Mouse (Mus musculus): Measurements from ENCODE around the gene Eml1. TPM values are rescaled to one million over a fixed set of nuclear protein-coding genes. Genes with fewer than 3 reads are reported as not detected.

Gene Eml1
- 4.2 and 5.1 TPM in 2 replicates for polyA plus RNA-seq (2012; ENCODE audit: insufficient read depth, insufficient read length, missing spikeins)

- peak within 1 kb of the TSS; percentile 57 for H3K4me3 ChIP-seq (ENCODE audit: insufficient read depth, low read depth, low read length)
- peak within 1 kb of the TSS; percentile 94 for H3K27ac ChIP-seq (replicated peaks; ENCODE audit: low read depth, low read length)
- H3K4me1 ChIP-seq (ENCODE audit: control insufficient read depth, insufficient read depth, insufficient read length, low read length), result peaks cover 25% of the 10 kb centered on the region
Measured at GRCm38 (mm10) chr12:108370596-108371428, at the start of gene Eml1. Gene Eml1 (plus strand): TSS chr12:108370957.

- Histone ChIP-seq H3K4me3 (ENCODE audit: insufficient read depth, low read depth, low read length) (no peak overlapping the region), H3K4me1 (ENCODE audit: control insufficient read depth, insufficient read depth, insufficient read length, low read length) (peaks cover 3% of the 10 kb centered on the region; the same call in 1 of the 2 replicates), H3K27ac (replicated peaks; ENCODE audit: low read depth, low read length) (no peak overlapping the region)
Measured at GRCm38 (mm10) chr12:108326401-108326800, 44.4 kb upstream of the Eml1 start.

DNA sequence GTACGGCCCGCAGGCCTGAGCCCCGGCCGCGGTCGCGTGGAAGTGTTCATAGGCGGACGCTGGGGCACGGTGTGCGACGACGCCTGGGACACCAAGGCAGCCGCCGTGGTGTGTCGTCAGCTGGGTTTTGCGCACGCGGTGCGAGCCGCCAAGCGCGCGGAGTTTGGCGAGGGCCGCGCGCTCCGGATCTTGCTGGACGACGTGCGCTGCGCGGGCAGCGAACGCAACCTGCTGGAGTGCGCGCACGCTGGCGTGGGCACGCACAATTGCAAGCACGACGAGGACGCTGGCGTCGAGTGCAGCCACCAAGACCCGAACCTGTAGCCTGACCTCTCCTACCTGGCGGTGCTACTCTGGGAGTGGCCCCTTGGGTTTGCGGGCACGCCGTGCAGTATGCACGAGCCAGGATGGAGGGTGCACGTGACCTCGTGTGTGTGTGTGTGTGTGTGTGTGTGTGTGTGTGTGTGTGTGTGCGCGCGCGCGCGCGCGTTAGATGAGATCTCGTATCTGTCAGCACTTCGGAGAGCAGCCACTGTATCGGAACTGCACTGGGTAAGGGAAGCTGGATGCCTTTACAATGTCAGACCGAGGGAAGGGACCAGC lies 42.8 kb upstream of the Eml1 start:
- Histone ChIP-seq H3K27ac (replicated peaks; ENCODE audit: low read depth, low read length) (no peak overlapping the region), H3K4me3 (ENCODE audit: insufficient read depth, low read depth, low read length) (peak overlapping the region; percentile 41), H3K4me1 (ENCODE audit: control insufficient read depth, insufficient read depth, insufficient read length, low read length) (peaks cover 3% of the 10 kb centered on the region; the same call in 1 of the 2 replicates)

DNA sequence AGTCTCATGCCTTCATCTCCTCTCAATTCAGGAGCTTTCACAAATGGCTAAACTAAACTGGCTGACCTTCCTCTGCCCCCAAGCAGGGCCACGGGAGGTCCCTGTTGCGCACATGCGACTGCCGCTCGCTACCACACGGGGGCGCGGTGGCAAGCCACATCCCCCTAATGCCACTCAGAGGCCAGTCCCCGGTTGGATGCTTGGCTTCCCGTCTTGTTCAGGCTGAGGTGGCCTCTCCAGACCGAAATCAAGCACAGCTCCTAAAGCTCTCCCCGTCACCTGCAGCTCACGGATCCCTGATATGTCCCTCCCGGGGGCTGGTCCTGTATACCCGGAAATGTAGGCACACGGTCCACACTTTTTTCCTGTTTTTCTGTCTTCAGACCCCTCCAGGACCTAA lies 37.7 kb upstream of the Eml1 start:
- Histone ChIP-seq H3K4me3 (ENCODE audit: insufficient read depth, low read depth, low read length) (peak overlapping the region; percentile 48), H3K4me1 (ENCODE audit: control insufficient read depth, insufficient read depth, insufficient read length, low read length) (no peaks in the 10 kb centered on the region; the same call in 1 of the 2 replicates), H3K27ac (replicated peaks; ENCODE audit: low read depth, low read length) (no peak overlapping the region)

DNA sequence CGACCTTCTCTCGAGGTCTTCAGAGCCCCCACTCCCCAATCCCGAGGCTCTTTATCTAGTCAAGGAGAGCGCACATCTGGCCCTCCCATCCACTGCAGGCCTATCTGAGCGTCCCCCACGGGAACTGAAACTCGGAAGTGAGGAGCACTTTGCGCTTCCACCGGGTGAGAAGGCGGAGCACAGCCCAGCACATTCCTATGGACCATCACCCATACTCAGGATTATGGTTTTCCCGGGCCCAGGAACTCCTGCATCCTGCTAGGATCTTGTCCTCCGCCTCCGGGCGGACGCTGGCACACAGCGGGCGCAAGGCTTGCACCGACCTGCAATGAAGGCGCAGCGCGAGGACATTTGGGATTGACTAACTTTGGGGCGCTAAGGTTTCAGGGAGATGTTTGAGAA lies 37.3 kb upstream of the Eml1 start:
- Histone ChIP-seq H3K4me1 (ENCODE audit: control insufficient read depth, insufficient read depth, insufficient read length, low read length) (no peaks in the 10 kb centered on the region), H3K27ac (replicated peaks; ENCODE audit: low read depth, low read length) (no peak overlapping the region), H3K4me3 (ENCODE audit: insufficient read depth, low read depth, low read length) (peak overlapping the region; percentile 48)

DNA sequence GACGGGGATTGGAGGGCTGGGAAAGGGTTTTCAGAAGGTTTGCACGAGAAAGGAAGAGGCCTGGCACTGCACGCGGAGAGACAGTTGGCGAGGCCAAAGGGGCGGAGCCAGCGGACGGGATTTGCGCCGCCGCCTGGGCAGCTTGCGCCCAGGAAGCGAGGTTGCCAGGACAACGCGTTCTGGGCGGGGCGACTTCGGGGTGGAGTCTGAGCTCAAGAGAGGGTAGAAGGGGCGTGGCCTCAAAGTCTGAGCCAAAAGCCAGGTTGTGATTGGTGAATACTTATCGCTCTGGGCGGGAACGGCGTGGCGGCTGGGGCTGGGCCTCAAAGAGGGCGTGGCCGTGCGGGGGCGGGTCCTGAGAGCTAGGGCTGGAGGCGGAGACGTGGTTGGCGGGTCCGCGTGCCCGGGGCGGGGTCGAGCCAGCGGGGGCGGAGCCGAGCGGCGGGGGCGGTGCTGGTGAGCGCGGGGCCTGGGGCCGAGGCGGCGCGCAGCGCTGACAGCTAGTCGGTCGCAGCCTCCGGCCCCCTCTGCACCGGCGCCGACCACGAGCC lies 36.8 kb upstream of the Eml1 start, which contains the start of gene Cyp46a1:
TSS of gene Cyp46a1 (plus strand) at position 487 of the 551 bp plus-strand sequence.
- H3K27ac ChIP-seq (replicated peaks; ENCODE audit: low read depth, low read length), result no peak within 1 kb of the TSS

DNA sequence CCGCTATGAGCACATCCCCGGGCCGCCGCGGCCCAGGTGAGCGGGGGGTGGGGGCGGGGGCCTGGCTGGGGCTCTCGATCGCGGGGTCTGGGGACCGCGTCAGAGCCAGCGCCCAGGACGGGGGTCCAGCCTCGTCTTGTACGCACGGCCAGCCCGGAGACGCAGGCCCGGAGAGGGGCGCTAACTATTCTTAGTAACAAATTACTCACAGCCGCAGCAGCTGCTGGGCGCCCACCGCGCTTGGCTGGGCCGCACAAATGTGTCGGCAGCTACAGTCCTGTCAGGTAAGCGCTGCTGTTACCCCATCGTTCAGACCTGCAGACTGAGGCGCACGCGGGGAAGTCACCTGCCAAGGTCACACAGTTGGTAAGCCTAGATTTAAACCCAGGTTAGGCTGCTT lies 36.2 kb upstream of the Eml1 start:
- Histone ChIP-seq H3K4me1 (ENCODE audit: control insufficient read depth, insufficient read depth, insufficient read length, low read length) (no peaks in the 10 kb centered on the region), H3K27ac (replicated peaks; ENCODE audit: low read depth, low read length) (no peak overlapping the region), H3K4me3 (ENCODE audit: insufficient read depth, low read depth, low read length) (peak overlapping the region; percentile 52)

More for the DNA sequence above, 36.8 kb upstream of the Eml1 start, which contains the start of gene Cyp46a1:
- no peaks in the 10 kb centered on the region for H3K4me1 ChIP-seq (ENCODE audit: control insufficient read depth, insufficient read depth, insufficient read length, low read length)
- H3K4me3 ChIP-seq (ENCODE audit: insufficient read depth, low read depth, low read length), result peak within 1 kb of the TSS; percentile 52

DNA sequence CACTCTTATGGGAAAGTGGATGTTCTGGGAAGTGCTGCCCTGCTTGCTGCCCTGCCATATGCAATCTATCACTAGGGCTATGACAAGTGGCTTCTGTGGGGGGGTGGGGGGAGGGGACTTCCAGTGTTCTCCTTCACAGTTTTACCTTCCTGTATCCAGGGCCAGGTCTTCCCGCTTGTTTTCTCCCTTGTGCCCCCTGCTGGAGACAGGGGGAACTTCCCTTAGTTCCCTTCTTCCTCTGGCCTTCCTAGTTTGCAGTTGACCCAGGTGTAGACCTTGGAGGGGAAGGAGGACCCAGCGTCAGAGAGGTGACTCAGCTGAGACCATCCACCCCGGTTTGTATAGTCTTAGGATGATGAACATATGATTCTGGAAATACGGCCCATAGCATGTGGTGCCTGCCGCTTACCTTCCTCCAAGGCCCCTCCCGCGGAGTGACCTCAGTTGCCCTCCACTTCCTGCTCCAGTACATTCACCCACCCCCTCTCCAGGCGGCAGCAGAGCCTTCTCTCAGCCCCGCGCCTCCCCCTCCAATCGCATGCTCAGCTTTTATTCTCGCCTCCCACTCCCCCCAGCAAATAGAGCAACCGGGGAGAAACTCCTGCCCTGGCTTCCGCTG lies 32.1 kb upstream of the Eml1 start:
- H3K4me3 ChIP-seq (ENCODE audit: insufficient read depth, low read depth, low read length), result no peak overlapping the region
- H3K4me1 ChIP-seq (ENCODE audit: control insufficient read depth, insufficient read depth, insufficient read length, low read length), result no peaks in the 10 kb centered on the region
- no peak overlapping the region for H3K27ac ChIP-seq (replicated peaks; ENCODE audit: low read depth, low read length)

DNA sequence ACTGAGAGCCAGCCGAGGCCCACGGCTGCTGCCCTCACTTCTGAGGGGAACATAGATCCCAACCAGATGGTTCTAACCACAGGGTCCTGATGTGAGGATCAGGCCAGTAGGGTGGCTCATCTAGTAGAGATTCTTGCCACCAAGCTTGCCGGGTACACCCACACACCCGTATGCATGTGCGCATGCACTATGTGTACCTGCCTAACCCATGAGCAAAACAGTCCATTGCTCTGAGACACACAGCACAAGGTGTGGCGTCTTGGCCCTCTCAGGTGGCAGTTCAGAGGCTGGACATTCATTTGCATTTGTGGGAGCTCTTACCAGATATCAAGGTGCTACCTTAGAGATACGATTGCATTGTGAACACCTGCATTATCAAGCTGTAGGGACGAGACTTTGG lies 22.6 kb upstream of the Eml1 start:
- Histone ChIP-seq H3K4me3 (ENCODE audit: insufficient read depth, low read depth, low read length) (no peak overlapping the region), H3K27ac (replicated peaks; ENCODE audit: low read depth, low read length) (no peak overlapping the region), H3K4me1 (ENCODE audit: control insufficient read depth, insufficient read depth, insufficient read length, low read length) (no peaks in the 10 kb centered on the region)

GRCm38 (mm10) chr12:108349026-108349425 lies 21.7 kb upstream of the Eml1 start:
- Histone ChIP-seq H3K27ac (replicated peaks; ENCODE audit: low read depth, low read length) (no peak overlapping the region), H3K4me3 (ENCODE audit: insufficient read depth, low read depth, low read length) (no peak overlapping the region), H3K4me1 (ENCODE audit: control insufficient read depth, insufficient read depth, insufficient read length, low read length) (no peaks in the 10 kb centered on the region)

GRCm38 (mm10) chr12:108350931-108351330 lies 19.8 kb upstream of the Eml1 start:
- Histone ChIP-seq H3K4me3 (ENCODE audit: insufficient read depth, low read depth, low read length) (no peak overlapping the region), H3K4me1 (ENCODE audit: control insufficient read depth, insufficient read depth, insufficient read length, low read length) (no peaks in the 10 kb centered on the region), H3K27ac (replicated peaks; ENCODE audit: low read depth, low read length) (no peak overlapping the region)

DNA sequence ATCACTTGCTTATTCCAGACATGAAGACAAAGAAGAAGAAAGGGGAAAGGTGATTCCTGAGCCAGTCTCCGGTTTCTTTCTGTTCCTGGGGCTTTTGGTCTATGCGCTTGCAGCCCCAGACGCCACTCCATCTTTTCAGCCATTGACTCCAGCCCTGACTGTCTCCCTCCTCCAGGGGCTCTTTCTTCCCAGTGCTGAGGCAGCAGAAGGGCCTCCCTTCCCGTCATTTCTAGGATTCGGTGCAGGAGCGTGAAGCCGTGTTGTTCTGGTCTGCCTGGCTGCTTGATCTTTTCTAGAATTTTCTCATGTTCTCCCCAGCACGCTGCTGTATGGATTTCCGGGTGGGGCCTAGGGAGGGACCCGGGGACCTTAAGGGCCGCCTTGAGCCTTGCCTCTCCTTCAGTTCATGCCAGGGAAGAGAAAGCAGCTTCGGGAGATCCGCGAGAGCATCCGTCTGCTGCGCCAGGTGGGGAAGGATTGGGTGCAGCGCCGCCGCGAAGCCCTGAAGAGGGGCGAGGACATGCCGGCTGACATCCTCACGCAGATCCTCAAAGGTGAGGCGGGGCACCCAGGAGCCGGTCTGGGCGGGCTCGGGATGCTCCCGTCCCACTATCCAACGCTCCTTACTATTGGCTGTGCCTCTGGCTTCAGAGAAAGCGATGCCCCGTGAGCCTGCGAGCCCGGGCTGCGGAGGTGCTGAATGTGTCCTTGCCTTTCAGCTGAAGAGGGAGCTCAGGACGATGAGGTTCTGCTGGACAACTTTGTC lies 18.2 kb upstream of the Eml1 start:
- H3K27ac ChIP-seq (replicated peaks; ENCODE audit: low read depth, low read length), result no peak overlapping the region
- no peak overlapping the region for H3K4me3 ChIP-seq (ENCODE audit: insufficient read depth, low read depth, low read length)
- no peaks in the 10 kb centered on the region for H3K4me1 ChIP-seq (ENCODE audit: control insufficient read depth, insufficient read depth, insufficient read length, low read length)

- no peak overlapping the region for H3K27ac ChIP-seq (replicated peaks; ENCODE audit: low read depth, low read length)
- H3K4me1 ChIP-seq (ENCODE audit: control insufficient read depth, insufficient read depth, insufficient read length, low read length), result no peaks in the 10 kb centered on the region
- H3K4me3 ChIP-seq (ENCODE audit: insufficient read depth, low read depth, low read length), result no peak overlapping the region
Measured at GRCm38 (mm10) chr12:108354284-108354683, 16.5 kb upstream of the Eml1 start.

DNA sequence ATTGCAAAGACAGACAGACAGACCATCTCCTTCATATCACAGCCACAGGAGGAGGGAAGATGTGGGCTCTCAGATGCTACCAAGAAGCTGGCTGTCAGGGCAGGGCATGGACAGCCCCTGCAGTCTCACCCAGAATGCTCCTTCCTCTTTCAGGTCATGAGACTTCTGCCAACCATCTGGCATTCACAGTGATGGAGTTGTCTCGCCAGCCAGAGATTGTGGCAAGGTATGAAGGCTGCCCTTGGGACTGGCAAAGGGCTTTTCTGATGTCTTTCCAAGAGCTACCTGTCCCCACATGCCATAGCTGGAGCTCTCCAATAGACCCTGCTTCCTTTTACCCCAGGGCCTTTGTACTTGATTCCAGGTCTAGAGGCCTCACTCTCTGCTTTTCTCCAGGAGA lies 15.5 kb upstream of the Eml1 start:
- Histone ChIP-seq H3K4me1 (ENCODE audit: control insufficient read depth, insufficient read depth, insufficient read length, low read length) (no peaks in the 10 kb centered on the region), H3K27ac (replicated peaks; ENCODE audit: low read depth, low read length) (no peak overlapping the region), H3K4me3 (ENCODE audit: insufficient read depth, low read depth, low read length) (no peak overlapping the region)
